Mouse (Mus musculus) bone marrow macrophage, adult 2 months (primary cell): ENCODE data around the gene Wdhd1.

Experiments
- CTCF ChIP-seq: IDR thresholded peaks from 2 replicates; pipeline ENCODE4 v1.5.1; 2012; ENCODE audit warnings: low read depth, mild to moderate bottlenecking, low read length, moderate library complexity
- POLR2A ChIP-seq: IDR thresholded peaks from 2 replicates; pipeline ENCODE4 v1.6.1; 2012; ENCODE audit warnings: mild to moderate bottlenecking, low read depth, low read length, borderline replicate concordance

- TF ChIP-seq CTCF (no peak), POLR2A (no peak)
These were observed 10.8 kb downstream of the Wdhd1 start for GRCm38 (mm10) chr14:47265829-47266228.
